Mouse (Mus musculus) mature B cell (primary cell): Measurements from ENCODE around the gene Paxx.

ENCODE experiments used
- in situ Hi-C: fragments of 300-500 bp; cut with MboI; formaldehyde crosslinking; loops from 2 replicates; pipeline ENCODE4 v1.14.3; 2019

Gene Paxx

DNA sequence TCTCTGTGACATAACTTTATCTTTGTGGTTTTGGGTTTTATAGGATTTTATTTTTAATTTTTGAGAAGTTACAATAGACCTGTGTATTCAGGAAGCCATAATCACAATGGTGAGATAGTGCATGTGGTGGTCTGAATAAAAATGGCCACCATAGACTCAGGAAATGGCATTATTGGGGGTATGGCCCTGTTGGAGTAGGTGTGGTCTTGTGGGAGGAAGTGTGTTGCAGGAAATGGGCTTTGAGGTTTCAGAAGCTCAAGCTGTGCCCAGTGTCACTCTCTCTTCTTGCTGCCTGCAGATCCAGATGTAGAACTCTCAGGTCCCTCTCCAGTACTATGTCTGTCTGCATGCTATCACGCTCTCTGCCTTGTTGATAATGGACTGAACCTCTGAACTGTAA, 19.6 kb upstream of the Paxx start:
- in situ Hi-C loops, result no loop called here

DNA sequence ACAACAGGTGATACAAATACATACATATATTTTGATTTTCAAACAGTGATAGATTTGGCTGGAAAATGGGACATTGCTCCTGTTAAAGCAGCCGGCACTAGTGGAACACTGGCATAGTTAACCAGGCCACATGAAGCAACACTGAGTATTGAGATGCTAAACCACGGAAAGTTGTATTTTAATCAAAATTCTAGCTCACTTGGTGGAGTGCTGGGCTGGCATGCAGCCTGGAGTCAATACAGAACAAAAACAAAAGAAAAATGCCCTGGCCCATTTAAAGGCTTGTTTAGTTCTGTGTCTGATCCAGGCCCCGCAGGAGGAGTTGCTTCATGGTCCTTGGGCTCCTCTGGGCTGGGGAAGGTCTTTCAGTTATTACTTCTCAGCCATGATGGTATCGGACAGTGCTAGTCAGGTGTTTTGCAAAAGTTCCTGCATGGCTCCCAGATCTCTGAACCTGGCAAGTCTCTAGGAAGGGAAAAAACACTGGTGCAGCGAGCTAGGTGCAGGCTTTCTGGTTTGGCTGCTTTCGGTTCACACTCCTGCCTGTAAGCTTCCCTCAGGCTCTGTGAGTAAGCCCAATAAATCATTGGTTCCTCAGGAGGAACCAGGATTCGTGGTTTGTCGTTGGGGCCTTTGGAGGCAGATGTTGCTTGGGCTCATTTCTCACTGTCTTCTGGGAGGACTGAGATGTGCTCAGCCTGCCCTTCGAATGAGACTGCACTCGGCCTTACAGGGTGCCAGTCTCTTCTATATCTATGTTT, 18.8 kb upstream of the Paxx start:
- in situ Hi-C loops, result no loop called here

DNA sequence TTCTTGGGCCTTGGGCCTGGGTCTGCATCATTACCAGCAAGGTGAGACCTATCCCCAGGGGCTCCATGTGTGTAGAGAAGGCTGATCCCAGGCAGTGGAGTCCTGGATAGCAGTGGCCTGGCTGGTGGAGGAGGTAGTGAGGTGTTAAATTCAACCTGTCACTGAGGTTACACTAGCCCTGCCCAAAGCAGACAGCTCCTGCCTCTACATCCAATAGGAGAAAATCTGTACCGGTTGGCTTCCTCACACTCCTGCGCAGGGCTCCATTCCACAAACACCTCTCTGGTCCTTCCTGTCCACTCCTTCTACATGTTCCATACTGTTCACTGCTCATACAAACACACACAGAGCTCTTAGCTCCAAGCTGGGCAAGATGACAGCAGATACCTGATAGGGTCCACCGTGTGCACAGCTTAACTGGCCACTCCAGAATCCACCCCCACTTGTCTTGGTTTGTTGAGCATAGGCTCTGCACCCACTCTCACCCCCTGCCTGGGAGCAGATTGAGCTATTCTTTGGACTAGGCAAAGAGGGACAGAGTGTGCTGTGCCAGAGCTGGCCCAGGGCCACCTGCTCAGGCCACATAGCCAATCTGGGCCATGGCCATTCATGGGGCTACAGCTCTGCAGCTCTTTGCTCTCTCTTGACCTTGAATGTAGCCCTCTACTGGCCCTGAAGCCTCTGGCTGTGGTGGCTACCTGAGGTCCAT, 17.2 kb upstream of the Paxx start:
- in situ Hi-C loops, result no loop called here

DNA sequence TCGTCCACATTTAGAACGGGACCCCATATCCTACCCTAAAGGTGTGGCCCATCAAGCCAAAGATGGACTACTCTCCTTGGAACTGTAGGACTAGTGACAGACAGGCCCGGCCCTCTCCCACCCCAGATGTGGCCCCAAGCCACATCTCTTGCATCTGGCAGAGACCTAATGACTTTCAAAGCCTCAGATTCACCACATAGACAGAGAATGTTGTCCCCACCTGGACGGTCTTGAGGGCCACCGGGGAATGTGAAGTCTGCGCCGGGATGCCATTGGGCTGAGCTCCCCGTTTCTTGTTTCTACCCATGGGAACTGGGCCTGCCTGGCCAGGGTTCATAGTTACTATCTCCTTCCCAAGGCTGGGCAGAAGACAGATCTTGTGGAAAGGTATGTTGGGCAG, 16.6 kb upstream of the Paxx start:
- in situ Hi-C loops, result no loop called here

DNA sequence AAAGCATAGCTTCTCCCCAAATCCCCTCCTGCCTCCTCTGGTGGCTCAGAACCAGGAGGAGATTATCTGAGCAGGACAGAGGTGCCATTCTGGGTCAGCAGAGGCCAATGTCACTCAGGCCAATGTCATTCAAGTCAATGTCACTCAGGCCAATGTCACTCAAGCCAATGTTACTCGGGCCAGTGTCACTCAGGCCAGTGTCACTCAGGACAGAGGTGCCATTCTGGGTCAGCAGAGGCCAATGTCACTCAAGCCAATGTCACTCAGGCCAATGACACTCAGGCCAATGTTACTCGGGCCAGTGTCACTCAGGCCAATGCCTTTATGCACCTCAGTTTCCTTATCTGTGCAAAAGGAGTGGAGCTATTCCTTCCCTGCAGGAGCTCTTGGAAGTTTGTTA, 11.7 kb upstream of the Paxx start:
- in situ Hi-C loops, result no loop called here

DNA sequence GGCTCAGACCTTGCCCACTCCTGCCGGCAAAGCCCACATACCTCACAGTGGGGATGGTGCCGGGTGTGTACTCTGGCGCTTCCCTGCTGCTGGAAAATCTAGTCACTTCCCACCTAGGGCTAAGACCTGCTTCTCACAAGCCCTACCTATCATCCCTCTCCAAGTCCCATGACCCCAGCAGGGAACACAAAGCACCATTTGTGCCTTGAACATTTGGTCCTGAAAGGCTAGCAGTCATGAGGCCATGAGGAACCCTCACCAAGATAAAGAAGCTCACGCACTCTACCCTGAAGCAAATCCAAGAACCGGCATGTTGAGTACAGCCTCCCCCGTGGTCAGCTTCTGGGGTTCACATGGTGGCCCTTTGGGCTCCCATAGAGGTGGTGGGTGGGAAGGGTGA, 9.1 kb upstream of the Paxx start, which contains the start of gene Ptgds:
Gene Ptgds, minus strand, starts transcription at position 78 of the 400 bp plus-strand sequence.
- in situ Hi-C loops, result no loop called here

DNA sequence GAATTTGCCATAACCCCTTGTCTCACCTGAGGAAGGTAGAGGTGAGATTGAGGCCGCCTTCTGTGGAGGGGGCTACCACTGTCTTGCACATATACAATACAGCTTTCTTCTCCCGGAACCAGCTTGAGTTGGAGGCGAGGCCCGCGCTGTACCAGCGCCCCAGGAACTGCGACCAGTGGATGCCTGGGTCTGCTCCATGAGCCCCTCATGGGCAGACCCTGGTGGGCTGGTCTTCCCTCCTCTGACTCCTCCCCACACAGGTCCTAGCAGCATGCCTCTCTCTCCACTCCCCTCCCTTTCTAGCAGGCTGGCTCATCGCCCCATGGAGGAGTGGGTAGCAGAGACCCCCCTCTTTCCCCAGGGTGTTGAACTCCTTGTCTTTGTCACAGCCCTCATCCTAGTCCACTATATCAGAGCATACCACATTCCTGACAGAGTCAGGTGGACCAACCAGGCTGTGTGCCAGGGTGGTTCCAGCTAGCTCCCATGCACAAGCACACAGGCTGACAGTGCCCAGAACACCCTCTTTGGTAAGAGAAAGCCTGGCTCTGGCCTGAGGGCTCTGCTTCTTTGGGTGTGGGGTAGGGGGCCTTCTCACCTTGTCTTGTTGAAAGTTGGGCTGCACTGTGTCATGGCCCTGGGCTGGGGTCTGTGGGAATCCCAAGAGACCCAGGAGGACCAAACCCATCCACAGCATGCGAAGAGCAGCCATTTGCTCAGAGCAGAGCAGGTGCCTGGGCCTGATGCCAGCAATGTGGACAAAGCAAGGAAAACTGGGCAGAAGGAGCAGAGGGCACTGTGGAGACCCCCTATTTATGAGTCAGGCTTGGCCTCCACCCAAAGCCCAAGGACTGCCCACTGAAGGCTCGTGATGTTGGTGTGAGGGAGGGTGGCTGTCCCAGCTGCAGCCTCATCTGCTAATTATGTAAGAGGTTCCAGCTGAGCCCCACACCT, 8.3 kb upstream of the Paxx start:
- in situ Hi-C loops, result no loop called here

DNA sequence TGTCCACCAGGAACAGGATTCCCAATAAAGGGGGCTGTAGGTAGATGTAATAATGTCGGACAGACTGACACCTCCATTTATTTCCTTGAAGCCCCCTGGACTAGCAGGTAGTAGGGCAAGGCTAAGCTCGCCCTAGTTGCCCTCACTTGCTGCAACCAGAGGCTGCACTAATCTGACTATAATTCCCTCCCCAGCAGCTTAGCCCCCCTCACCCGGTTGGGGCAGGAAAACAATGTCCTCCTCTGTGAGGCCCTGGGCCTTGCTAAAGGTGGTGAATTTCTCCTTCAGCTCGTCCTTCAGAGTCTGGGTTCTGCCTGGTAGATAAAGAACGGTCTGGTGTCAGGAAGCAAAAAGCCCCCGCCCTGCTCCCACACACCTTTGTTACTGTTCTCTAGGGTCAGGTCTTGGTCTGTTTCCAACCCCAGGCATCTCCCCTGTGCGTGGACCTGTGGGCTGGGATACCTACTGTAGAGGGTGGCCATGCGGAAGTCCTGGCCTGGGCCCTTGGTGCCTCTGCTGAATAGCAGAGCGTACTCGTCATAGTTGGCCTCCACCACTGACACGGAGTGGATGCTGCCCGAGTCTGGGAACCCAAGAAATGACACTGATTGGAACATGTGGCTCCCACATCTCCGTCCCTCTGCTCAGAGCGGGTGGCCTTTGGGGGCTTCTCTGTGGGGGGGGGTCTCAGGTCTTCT, 6.9 kb upstream of the Paxx start:
- in situ Hi-C loops, result no loop called here

DNA sequence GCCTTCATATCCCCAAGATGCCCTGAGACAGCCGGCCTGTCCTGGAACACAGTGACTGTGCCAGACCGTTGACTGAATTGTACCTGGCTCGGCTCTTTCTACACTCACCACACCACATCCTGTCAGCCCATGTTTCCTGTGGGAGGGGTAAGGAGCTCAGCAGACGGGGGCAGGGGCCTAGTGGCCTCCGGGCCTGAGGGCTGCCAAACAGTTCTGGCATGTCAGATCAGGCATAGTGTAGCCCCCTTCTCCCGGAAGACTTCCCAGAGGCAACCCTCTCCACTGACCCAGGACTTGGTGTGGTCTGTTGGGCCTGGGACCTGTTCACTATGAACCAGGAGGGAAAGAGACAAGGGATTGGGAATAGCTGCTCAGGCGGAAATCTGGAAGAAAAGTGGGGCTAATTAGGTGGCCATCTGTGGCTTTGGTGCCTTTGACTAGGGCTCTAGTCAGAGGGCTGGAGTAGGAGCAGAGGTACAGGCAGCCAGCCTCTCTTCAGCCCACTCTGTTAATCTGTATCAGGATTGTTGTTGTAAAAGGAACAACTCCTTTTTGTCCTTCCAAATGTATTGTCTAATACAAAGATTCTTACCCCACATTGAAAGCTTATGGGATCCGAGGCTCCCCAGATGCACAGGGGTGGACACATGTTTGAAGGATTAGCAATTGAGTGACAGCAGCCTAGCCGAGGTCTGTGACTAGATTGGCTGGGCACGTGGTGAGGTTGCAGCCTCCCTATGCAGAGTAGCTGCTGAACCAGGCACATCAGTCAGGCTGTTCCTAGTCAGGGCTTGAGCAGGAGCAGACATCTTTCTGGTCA, 5.1 kb upstream of the Paxx start:
- in situ Hi-C loops, result no loop called here

DNA sequence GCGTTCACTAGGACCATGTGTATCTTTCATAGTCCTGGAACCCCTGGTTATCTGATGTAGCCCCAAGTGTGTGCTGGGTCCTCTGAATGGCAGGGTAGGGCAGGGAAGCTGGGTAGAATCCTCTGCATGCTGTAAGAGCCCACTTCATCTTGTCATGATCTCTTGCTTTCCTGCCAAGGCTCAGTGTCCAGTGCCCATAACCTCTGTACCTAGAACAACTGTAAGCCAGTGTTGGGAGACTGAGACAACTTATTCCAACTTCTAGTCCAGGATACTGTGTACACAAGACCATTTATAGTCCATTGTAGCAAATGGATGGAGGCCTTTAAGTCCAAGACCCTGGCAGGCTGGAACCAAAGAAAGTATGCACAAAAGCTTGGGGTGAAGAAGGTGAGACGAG, 4.4 kb upstream of the Paxx start:
- in situ Hi-C loops, result no loop called here

DNA sequence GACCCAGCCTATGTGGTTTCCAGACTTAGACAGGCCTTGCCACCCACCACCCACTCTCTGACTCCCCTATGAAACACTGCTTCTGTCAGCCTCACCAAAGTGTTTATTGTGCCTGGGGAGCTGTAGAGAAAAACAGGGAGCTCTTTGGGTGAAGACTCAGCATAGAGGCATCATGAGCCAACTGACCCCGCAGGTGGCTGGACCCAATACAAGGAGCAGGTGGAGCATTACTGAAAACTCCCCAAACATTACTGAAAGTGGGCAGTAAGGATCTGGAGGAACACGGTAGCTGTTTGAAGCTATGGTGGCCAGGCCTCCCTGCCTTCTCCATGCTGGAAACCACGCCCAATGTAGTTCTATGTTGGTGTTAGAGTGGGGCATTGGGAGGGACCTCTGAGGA, 2.7 kb upstream of the Paxx start:
- in situ Hi-C loops, result no loop called here

DNA sequence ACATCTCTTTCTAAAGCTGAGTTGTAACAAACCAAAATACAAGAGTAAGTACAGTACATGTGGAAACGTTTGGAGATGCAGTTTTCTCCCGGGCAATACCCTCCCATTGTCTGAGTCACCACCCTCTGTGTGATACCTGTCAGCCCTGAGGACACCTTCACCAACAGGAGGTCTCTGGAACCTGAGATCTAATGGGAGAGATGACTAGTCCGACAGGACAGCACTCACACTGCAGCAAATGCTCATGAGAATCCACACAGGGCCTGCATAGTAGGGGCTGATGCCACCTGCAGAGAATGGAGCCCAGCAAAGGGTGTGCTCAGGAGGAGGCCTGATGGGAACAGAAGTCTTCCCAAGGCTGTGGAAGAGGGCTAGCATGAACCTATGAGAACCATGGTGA, 513 bp upstream of the Paxx start:
- in situ Hi-C loops, result no loop called here

DNA sequence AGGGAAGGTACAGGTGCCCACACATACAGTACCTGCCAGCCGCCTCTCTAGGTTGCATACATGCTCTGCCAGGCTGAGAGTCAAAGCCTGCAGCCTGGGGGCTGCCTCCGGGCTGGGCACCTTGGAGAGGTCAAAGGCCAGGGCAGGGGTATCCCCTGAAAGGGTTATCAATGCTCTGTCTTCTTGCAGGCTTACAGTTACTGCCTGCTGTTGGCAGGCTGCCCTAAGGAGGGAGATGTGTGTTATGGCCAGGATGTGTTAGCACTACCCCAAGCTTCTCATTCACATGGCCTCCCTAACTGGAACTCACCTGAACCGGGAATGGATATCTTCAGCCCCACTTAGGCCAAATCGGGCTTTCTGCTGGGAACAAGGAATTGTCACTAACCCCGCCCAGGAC, 759 bp downstream of the Paxx start:
- in situ Hi-C loops, result no loop called here

DNA sequence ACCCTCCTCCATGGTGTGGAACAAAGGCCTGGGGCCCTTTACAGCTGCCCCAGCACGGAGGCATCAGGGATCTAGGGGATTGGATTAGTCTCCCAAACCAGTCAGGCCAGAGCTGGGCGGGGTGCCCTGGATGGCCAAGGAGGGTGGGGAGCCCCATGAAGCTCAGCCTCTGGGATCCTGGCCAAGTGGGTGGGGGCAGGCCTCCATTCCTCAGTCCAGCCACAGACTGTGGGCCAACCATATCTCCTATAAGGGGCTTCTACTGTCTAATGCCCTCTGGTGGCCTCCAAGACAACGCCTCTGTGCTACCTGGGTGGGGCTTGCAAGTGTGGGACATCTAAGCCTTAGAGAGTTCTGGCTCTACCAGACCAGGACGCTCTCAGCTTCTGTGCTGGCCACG, 2.0 kb downstream of the Paxx start:
- in situ Hi-C loops, result no loop called here

DNA sequence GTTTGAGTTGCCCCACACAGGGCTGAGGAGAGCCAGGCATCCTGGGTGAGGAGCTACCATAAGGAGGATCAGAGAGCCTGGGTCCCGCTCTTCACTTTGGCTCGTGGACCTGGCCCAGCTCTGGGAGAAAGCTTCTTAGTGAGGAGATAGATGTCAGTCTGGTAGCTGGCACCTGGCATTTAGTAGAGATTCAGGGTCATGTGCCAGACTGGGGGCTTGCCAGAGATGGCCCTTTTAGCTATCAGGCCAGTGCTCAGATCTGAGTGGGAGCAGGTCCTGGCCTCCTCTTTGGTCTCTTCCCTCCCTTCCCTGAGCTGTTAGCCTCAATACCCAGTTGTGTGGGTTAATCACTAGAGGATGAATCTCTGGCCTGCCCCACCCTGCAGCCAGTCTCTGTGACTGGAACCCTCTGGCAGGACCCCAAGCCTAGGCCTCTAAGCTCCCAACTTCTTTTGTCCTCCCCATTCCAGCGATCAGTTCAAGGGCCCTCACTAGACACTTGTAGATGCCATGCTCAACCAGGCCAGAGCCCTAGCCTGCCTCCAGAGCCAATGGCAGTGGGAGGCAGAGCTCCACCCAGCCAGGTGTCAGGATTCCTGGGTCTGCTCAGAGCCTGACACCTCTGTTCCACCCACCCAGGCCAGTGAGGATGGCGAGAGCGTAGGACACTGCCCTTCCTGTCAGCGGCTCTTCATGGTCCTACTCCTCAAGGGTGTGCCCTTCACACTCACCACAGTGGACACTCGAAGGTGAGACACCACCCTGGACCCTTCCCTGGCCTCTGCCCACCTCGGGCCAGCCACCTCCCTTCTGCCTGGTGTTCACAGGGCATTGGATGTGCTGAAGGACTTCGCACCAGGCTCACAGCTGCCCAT, 3.6 kb downstream of the Paxx start:
- in situ Hi-C loops, result no loop called here

DNA sequence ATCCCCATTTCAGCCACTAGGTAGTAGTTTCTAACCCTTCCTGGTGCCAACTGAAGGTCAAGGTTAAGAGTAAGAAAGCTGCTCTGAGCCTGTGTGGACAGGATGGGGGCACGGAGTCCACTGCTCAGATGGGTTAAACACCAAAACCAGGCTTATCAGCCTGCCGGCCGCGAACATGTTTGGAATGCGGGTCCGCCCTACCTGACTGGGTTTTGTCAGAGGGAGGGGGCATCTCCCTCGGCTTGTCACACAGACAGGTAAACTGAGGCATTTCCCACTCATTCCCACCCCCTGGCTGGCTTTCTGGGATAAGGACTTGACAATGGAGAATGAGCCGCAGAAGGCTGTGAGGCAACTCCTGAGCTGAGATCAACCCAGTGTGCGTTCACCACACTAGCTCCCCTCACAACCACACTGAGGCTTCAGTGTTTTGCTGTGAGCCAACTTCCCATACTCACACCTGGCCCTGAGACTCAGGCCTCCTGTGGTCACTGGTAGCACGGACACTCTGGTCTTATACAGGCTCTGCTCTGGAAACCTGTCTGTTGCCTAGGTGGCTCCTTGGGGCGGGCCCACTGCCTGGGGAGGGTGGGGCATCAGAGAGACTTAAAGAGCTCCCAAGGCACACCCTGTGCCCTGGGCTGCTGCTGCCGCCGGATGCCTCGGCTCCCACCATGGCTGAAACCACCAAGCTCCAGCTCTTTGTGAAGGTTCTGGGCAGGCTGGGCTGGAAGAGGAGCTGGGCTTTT, 4.5 kb downstream of the Paxx start, which contains the start of gene Clic3:
Gene Clic3, plus strand, starts transcription at position 634 of the 749 bp plus-strand sequence.
- in situ Hi-C loops, result no loop called here

DNA sequence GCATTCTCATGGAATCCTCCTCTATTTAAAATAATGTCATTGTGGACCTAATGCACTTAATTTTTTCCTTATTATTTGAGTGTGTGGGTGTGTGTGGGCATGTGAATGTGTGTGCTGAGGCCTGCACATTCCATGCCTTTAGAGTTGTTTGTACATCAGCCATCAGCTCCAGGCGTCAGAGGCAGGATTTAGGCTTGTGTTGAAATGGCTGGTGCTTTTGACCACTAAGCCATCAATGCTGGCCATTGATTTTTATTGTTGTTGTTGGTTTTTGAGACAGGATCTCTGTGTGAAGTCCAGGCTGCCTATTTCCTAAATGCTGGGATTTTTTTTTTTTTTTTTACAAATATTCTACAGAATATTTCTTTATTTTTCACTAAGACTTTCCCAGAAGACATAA, 7.9 kb downstream of the Paxx start:
- in situ Hi-C loops, result no loop called here

DNA sequence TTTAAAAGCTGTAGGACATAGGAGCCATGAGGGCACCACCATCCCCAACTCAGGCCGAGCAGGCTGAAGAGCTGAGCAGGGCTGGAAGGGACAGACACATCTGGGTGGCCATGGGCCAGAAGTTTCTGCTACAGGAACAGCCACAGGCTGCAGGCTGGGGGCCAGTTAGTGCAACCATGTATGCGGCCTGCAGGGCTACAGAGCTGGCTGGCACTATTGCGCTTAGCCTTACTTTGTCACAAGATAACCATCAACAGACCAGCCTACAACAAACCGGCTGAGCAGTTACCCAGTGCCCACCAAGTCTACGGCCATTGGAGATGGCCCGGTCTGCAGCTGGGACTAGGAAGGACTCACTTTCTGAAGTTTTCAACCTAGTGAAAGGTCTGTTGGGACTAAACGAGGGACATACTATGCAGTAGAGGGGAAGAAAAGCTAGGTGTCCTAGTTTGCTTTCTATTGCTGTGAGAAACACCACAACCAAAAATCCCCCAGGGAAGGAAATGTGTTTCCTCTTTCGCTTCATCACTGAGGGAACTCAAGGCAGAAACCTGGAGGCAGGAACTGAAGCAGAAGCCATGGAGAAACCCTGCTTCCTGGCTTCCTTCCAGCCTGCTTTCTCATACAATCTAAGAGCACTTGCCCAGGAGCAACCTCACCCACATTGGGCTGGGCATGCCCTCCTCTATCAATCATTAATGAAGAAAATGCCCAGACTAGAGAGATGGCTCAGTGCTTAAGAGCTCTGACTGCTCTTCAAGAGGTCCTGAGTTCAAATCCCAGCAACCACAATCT, 9.8 kb downstream of the Paxx start:
- in situ Hi-C loops, result no loop called here
